Mouse (Mus musculus) natural killer cell, adult 2 months (primary cell): Measurements from ENCODE around the gene Agap2.

Experiments used
- DNase-seq, 2 experiments: peaks; one replicate each; pipeline ENCODE4 v3.0.0; 2022; ENCODE audit warnings: low spot score in 2 of 2

The Agap2 gene

GRCm38 (mm10) chr10:127075080-127075479 is at the start of gene Agap2:
Agap2 (plus strand) TSS chr10:127075284.
- DNase-seq, result peak; percentile 77 to 85

DNA sequence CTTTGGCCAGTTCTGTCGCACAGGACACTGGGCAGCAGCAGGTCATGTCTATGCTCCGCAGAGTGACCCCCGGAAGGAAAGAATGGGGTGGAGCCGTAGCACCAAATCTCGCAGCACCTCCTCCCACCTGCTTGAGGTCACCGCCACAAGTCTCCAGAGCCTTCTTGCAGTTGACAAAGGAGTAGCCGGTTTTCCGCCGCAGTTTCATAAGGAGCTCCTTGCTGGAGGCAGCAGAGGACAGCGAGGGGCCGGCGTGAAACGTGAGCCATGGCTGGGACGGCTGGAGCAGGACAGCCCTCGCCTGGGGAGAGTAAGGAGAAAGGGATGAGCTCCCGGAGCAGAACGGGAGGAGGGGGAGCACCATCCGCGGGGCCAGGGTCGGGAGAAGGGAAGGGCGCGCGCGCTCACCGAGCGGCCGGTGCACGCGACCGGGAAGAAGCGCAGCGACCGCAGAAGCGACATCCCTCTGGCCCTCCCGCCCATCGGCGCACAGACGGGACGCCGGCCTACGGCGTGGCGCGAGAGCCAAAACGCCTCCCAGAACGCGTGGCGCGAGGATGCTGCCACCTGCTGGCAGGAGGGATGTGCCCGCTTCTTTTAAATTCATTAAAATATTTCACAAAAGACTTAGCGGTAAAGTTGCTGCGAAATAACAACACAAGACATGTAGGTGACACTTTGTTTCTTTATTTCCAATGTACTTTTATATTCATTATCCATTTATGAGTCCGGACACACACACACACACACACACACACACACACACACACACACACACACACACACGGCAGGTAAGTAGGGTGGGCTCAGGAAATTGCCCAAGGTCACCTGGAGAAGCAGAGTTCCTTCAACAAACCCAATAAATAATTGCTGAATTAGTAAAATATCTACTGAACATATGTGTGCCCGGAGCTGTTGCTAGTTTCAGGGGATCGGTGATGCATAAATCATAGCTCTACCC is 44.5 kb upstream of the Agap2 start, which contains the start of gene Tsfm:
Gene Tsfm (minus strand): TSS at position 505 of the 961 bp plus-strand sequence.
- peak; percentile 84 to 87 for DNase-seq

GRCm38 (mm10) chr10:127033301-127033741 is 41.8 kb upstream of the Agap2 start:
- DNase-seq, result no peak

DNA sequence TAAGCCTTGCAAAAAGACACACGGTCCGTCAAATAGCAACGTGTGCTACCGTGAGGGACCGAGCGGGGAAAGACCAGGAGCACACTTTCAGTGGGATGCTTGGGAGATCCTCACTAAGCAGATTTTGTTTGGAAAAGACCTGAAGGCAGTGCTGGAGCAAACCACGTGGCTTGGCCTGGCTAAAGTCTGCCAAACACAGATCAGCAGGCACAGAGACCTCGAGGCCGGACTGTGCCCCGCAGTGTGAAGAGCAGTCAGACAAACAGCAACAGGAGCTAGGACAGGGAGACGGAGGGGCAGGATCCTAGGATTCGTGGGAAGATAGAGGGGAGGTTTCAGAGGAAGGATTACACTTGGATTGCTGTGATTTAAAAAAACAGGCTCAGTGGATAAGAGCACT is 38.8 kb upstream of the Agap2 start:
- DNase-seq, result no peak

DNA sequence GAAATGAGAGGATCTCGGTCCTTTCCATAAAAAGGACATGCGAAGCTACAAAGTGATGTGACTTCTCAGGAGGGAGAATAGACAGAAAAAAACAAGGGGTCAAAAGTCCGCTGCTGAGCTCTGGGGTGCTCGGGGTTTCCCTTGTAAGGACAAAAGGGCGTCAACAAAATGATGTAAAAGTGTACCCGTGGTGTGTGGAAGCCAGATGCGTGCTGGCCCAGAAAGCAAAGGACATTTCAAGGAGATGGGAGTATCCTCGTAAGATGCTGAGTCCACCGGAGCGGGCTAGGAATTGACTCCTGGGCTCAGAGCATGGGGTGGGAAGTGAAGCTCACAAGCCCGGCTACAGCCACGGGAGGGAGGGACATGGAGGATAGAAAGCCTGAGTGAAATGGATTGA is 37.4 kb upstream of the Agap2 start:
- no peak for DNase-seq

- no peak for DNase-seq
These were observed 34.4 kb upstream of the Agap2 start for GRCm38 (mm10) chr10:127040569-127041214.

DNA sequence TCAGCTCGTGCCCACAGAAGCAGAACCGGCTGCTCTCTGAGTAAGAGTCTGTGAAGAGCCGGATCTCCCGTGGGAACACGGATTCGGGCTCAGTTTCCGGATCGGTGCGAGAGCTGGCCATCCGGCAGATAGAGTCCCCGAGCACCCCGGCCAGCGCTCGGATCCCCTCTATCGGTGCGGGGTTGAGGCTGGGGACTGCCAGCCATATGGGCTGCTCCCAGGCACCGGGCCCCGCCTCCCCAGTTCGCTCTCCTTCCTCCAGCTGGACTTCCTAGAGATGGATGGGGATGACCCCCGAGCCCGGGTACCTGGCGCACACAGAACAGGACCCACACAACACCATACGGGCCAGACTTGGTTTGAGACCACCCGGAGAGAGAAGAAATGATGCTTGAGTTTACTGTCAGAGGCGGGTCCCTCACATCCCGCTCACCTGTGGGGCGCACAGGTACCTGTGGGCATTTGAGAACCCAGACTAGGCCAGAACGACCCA is 33.8 kb upstream of the Agap2 start, which contains the start of the genes Mettl1 and Eef1akmt3:
Gene Mettl1 (plus strand): TSS at position 141 of the 493 bp plus-strand sequence.
Gene Eef1akmt3 (minus strand): TSS at position 240 of the 493 bp plus-strand sequence.
- no peak for DNase-seq

DNA sequence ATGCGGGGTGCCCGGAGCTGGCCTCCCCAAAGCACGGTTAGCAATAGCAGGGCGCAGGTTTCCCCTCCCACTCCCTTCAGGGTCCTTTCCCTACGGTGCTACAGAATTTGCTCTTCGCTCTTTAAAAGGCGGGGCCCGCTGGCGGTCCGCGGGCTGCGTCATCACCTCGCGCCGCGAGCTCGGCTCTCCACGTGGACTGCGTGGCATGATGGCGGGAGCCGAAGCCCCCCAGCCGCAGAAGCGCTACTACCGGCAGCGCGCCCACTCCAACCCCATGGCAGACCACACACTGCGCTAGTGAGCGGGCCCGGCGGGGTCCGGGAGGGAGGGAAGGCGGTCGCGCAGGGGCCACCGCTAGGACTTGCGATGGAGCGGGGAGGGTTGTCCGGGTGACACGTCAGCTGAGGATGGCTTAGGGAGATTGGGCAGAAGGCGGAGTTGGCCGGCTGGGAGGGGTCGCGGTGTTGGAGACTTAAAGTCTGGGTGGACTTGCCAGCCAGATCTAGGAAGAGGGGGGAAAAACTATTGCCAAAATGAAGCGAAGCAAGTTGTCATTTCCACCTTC is 33.2 kb upstream of the Agap2 start:
- DNase-seq, result peak; percentile 68 to 82

GRCm38 (mm10) chr10:127042468-127043115 is 32.5 kb upstream of the Agap2 start:
- no peak for DNase-seq

GRCm38 (mm10) chr10:127043187-127043586 is 31.9 kb upstream of the Agap2 start:
- DNase-seq, result no peak

- no peak for DNase-seq
These were observed 27.1 kb upstream of the Agap2 start, which contains the start of gene Cyp27b1 for GRCm38 (mm10) chr10:127047954-127048353. Cyp27b1 (plus strand) TSS chr10:127048250.

GRCm38 (mm10) chr10:127048608-127049394 is 26.3 kb upstream of the Agap2 start:
- DNase-seq, result no peak

DNA sequence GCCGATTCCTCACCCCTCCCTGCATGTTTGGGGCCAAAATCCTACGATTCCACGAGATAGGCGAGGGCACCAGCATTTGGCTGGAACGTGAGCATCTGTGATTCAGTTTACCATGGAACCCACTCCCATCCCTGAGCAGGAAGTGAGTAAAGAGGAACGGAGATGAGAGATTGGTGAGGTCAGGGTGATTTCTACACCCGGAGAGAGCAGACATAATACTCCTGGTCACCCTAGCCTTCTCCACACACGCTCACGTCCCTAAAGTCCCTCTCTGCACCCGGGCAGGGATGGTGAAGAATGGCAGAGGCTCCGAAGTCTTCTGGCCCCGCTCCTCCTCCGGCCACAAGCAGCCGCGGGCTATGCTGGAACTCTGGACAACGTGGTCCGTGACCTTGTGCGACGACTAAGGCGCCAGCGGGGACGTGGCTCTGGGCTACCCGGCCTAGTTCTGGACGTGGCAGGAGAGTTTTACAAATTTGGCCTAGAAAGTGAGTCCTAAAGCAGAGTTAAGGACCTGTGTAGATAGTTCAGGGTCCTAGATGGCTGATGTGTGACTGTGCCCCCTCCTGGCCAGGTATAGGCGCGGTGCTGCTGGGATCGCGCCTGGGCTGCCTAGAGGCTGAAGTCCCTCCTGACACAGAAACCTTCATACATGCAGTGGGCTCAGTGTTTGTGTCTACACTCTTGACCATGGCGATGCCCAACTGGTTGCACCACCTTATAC is 25.5 kb upstream of the Agap2 start:
- DNase-seq, result no peak

DNA sequence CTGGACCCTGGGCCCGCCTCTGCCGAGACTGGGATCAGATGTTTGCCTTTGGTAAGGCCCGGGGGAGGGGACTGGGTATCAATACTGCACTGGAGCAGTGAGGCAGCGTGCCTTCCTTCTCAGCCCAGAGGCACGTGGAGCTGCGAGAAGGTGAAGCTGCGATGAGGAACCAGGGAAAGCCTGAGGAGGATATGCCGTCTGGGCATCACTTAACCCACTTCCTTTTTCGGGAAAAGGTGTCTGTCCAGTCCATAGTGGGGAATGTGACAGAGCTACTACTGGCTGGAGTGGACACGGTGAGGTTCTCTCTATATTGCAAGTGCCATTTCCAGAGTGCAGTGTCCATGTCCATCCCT is 25.0 kb upstream of the Agap2 start:
- no peak for DNase-seq

DNA sequence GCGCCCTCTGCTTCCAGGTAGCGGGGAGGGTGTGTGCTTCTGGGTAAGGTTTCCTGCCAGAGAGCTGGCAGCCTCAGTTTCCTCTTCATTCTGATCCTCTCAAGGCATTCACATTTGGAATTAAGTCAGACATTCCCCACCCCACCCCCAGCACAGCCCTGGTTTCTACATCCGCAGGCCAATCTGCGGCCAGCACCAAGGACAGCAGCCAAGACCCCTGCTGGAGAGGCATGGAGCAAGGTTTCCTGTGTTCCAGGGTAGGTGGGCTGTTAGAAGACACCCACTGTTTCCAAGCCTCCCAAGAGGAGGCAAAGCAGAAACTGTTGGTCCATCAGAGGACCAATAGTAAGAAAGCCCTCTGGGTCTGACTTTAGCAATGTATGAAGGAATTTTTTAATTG is 20.4 kb upstream of the Agap2 start:
- no peak for DNase-seq

GRCm38 (mm10) chr10:127055406-127055805 is 19.7 kb upstream of the Agap2 start:
- no peak for DNase-seq

- DNase-seq, result no peak
These were observed 18.6 kb upstream of the Agap2 start for GRCm38 (mm10) chr10:127056490-127056889.

GRCm38 (mm10) chr10:127058161-127058560 is 16.9 kb upstream of the Agap2 start:
- DNase-seq, result peak; percentile 71 to 82

GRCm38 (mm10) chr10:127058708-127059107 is 16.4 kb upstream of the Agap2 start:
- no peak for DNase-seq
